Mouse (Mus musculus): ENCODE measurements at regions not wholly inside any gene's neighbourhood (a gene's known extent, or its start where the extent isn't known, plus 50 kb on each side); places are given as distances from the start of the nearest gene placed in this dataset.

DNA sequence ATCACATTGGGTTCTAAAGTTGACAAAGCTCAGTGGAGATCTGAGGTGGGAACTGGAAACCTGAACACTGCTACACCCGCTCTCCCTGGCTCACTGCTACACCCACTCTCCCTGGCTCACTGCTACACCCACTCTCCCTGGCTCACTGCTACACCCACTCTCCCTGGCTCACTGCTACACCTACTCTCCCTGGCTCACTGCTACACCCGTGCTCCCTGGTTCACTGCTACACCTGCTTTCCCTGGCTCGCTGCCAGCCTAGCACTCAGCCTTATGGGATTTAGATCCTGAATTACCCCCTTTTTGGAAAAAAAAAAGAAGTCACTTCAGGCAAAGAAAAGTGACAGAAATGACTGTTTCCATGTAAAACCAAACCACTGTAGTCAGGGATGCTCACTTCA is 75.2 kb upstream of the Serbp1 start:
- TF ChIP-seq CTCF (IDR thresholded peaks at IDR 0.05; ENCODE audit: low read depth): no peak
- no peak for TF ChIP-seq EP300 (IDR thresholded peaks at IDR 0.05; ENCODE audit: low read depth)

Measured in heart, postnatal 0 days (tissue).